Mouse (Mus musculus) cerebellum, adult 2 months (tissue): ENCODE results near the gene Olfr1148.

ENCODE experiments used
- CTCF ChIP-seq: fragments of 200-500 bp; IDR thresholded peaks from 2 replicates; pipeline ENCODE4 v1.5.1; 2011; ENCODE audit warnings: low read depth, mild to moderate bottlenecking, control low read depth, low read length, moderate library complexity, borderline replicate concordance; ENCODE audit not compliant: insufficient read depth
- POLR2A ChIP-seq: fragments of 200-500 bp; IDR thresholded peaks from 2 replicates; pipeline ENCODE4 v1.6.1; 2011; ENCODE audit warnings: low read length, control low read depth, borderline replicate concordance; ENCODE audit not compliant: insufficient read depth

DNA sequence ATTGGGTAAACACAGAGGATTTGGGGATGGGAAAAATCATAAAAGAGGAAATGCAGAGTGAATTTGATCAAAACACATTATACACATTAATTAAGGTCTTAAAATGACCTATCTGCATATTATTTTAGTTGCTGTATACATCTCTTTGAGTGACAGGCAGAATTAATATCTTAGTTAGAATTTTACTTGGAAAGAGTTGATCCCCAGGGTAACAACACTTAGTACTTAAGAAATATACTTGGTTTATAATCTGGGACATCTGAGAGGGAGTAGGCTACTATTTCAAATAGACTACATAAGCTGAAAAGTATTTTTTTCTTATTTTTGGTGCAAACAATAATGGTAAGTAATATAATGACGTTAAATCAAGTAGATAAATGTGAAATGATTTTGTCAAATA, 13.4 kb downstream of the Olfr1148 start, which contains the start of gene Olfr1150-ps1:
- TF ChIP-seq POLR2A (no peak), CTCF (no peak)
